Mouse (Mus musculus) brain, embryonic 14.5 days (tissue): ENCODE results near the gene Prlh.

Experiments used
- CTCF ChIP-seq: fragments of 200-500 bp; IDR thresholded peaks from 2 replicates; pipeline ENCODE4 v1.5.1; 2012; ENCODE audit warnings: inconsistent platforms, mild to moderate bottlenecking, moderate library complexity, borderline replicate concordance; ENCODE audit not compliant: insufficient read depth, insufficient read length; ENCODE audit errors: extremely low read depth
- POLR2A ChIP-seq: fragments of 200-500 bp; IDR thresholded peaks from 2 replicates; pipeline ENCODE4 v1.6.1; 2012; ENCODE audit warnings: mild to moderate bottlenecking, inconsistent platforms, borderline replicate concordance; ENCODE audit not compliant: poor library complexity, insufficient read depth, insufficient read length, severe bottlenecking; ENCODE audit errors: extremely low read depth

- TF ChIP-seq CTCF (no peak), POLR2A (no peak)
Measured at GRCm38 (mm10) chr1:90936990-90937389, 15.9 kb upstream of the Prlh start.
